Mouse (Mus musculus) CD4-positive, CD25-positive, alpha-beta regulatory T cell, adult 2 months (primary cell): ENCODE measurements around the gene Cyp4x1.

Experiments used
- DNase-seq: peaks from one replicate; pipeline ENCODE4 v3.0.0-alpha.2; 2012; ENCODE audit warnings: low read depth, low spot score

The Cyp4x1 gene

DNA sequence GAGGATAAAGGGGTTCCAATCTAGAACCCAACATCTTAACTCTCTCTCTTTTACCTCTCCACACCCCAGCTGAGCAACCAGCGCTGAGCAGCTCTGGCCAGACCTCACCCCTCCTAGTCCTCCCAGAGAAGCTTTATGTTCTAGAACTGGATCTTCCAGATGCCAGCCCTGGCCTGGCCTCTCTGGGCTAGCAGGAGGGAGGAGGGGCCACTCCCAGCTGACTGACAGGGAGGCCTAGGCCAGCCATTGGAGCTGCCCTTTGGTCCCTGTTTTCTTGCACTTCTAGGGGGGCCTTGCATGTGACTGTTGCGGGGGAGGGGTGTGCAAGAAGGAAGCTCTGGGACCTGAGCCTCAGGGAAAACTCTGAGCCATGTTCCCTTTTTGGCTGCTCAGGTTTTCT, 43.5 kb downstream of the Cyp4x1 start:
- no peak for DNase-seq

GRCm38 (mm10) chr4:115088611-115089338, 45.3 kb downstream of the Cyp4x1 start, which contains the start of gene Pdzk1ip1:
Pdzk1ip1 (plus strand) TSS chr4:115088708.
- peak; percentile 26 for DNase-seq

DNA sequence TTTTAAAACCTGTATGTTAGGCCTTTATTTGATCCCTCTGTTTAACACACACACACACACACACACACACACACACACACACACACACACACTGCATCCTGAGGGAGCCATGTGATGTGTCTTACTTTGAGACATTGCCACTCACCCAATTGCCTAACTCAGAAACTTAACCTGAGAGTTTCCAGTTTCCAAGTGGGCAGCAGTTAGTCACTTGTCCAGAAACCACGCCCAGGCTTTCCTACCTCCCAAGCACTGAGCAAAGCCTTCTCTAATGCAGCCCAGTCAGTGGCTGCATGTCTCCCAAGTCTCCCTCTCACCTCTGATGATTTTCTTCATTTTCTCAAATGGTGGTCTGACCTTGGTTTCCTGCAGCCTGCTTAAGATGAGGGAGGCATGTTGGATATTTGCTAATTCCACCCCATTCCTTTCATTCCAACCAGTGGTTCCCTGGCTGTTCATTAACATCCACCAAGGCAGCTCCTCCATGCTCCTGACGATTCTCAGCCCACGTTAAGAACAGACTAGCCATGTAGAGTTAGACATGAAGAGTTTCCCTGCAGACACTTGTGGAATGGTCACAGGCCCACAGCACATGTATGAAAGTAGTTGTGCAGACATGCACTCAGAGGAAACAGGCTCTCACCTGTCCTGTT, 47.2 kb downstream of the Cyp4x1 start:
- DNase-seq = no peak

- no peak for DNase-seq
Measured at GRCm38 (mm10) chr4:115086257-115086656, 47.8 kb downstream of the Cyp4x1 start.

GRCm38 (mm10) chr4:115085522-115086095, 48.5 kb downstream of the Cyp4x1 start:
- peak; percentile 82 for DNase-seq

DNA sequence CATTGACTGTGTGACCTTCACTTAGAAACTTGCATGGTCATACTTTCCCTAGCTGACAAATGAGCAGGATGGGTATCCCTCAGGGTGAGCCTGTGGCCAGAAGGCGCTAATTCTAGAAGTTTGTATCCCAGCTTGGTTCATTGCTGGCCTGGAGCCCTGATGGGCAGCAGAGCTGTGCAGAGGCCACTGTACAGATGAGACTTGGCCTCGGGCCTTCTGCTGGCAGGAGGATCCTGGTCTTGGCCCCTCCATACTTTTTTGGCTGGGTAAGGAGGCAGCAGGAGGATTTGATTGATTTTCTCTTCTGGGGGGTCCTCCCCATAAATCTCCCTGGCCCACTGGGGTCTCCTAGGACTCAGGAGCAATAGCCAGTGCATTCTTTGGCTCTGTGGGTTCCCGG, 51.0 kb downstream of the Cyp4x1 start:
- no peak for DNase-seq

DNA sequence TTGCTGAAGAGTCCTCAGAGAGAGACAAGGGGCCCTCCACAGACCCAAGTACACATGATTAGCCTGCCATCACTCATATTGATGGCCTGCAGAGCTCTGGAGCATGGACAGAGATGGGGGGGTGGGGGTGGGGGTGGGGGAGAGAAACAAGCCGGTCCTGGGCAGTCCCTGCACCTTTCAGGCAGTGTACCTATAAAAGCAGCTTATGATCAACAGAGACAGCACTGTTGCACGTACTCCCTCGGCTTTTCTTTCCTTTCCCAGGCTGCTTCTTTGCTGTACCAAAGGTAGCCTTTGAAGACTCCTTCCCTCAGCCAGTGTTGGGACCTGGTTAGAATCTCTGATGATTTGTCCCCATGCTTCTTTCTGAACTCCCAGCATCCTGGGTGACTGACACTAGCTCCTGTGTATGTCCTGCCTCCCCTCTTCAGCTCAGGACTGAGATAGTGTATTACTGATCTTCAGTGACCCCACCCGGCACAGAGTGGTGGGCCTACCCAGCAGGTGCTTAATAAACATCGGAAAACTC, 54.2 kb downstream of the Cyp4x1 start:
- no peak for DNase-seq

GRCm38 (mm10) chr4:115078892-115079820, 54.9 kb downstream of the Cyp4x1 start:
- no peak for DNase-seq

- DNase-seq = peak; percentile 58
Measured at GRCm38 (mm10) chr4:115075204-115075915, 58.7 kb downstream of the Cyp4x1 start.

- DNase-seq = no peak
Measured at GRCm38 (mm10) chr4:115074789-115075188, 59.3 kb downstream of the Cyp4x1 start.

- no peak for DNase-seq
Measured at GRCm38 (mm10) chr4:115071668-115072067, 62.4 kb downstream of the Cyp4x1 start.

- no peak for DNase-seq
Measured at GRCm38 (mm10) chr4:115063518-115064239, 70.4 kb downstream of the Cyp4x1 start.

DNA sequence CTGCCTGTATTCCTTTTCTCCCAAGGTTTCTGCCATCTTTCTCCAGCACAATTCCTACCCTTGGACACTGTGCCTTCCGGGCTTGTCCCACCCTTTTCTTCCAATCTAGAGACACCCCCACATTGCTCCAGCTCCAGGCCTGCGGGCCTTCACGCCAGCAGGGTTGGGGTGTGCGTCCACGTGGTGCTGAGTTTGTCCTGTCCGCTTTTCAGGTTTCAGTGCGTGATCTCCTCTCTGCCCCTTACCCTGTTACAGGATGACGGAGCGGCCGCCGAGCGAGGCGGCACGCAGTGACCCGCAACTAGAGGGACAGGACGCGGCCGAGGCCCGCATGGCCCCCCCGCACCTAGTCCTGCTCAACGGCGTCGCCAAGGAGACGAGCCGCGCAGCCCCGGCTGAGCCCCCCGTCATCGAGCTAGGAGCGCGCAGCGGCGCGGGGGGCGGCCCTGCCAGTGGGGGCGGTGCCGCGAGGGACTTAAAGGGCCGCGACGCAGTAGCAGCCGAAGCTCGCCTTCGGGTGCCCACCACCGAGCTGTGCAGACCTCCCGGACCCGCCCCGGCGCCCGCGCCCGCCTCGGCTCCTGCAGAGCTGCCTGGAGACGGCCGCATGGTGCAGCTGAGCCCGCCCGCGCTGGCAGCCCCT, 71.1 kb downstream of the Cyp4x1 start:
- DNase-seq = peak; percentile 44

GRCm38 (mm10) chr4:115062540-115062874, 71.6 kb downstream of the Cyp4x1 start:
- DNase-seq = no peak

GRCm38 (mm10) chr4:115060753-115061152, 73.3 kb downstream of the Cyp4x1 start:
- no peak for DNase-seq

- no peak for DNase-seq
Measured at GRCm38 (mm10) chr4:115059871-115060270, 74.2 kb downstream of the Cyp4x1 start.

DNA sequence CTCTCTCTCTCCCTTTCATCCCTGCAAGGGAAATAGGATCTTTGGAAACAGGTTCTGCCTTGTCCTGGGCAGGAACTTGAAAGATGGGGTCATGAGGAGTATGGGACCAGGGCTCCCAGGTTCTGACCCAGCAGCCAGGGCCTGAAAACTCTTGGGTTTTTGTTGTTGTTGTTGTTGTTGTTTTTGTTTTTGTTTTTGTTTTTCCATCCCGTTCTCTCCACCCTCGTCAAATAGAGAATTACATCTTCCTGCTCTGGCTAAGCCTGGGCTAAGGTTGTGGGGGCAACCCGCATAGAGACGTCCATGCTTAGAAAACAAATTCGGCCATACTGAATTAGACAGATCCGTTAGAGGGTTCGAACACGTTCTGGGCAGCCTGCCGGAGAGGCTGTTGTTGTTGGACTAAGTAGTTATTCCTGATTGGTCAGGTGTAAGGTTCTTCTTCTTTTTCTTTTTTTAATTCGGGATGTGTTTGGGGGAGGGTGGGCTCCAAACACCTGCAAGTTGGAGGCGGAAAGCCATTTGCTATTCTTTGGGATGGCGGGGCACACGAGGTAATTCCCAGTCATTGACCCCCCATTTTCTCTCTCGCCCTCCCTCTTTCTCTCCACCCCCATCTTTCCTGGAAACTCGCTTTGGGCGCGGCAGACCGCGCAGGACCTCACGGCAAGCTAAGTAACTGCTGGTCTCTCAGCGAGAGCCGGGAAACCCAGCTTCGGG, 75.0 kb downstream of the Cyp4x1 start:
- no peak for DNase-seq

DNA sequence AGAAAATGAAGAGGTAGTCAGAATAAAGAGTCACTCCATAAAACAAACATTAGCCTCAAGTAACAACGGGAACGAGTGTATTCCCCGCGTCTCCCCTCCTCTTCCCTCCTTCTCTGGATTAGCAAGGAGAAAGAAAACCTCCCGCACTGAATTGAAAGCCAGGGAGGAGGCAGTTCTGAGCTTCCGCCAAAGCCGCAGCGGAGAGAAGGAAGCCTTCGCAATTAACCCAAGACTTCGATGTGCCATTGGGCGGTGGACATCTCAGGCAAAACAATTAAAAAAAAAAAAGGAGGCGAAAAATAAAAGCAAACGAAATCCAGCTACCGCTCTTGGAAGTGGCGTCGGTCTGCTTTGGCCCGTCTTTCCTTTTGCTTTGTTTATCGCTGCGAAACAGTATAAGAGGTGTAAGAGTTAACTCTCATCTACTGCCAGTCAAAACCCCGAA, 75.7 kb downstream of the Cyp4x1 start:
- DNase-seq = peak; percentile 56
